Mouse (Mus musculus): Measurements from ENCODE around the gene Cst13. TPM values are rescaled to one million over a fixed set of nuclear protein-coding genes. Genes with fewer than 3 reads are reported as not detected.
A peak's percentile ranks its signal among the peaks of the same experiment; 100 is the strongest.

Gene Cst13
- total RNA-seq, 4 experiments from 2014 or later: not detected

DNA sequence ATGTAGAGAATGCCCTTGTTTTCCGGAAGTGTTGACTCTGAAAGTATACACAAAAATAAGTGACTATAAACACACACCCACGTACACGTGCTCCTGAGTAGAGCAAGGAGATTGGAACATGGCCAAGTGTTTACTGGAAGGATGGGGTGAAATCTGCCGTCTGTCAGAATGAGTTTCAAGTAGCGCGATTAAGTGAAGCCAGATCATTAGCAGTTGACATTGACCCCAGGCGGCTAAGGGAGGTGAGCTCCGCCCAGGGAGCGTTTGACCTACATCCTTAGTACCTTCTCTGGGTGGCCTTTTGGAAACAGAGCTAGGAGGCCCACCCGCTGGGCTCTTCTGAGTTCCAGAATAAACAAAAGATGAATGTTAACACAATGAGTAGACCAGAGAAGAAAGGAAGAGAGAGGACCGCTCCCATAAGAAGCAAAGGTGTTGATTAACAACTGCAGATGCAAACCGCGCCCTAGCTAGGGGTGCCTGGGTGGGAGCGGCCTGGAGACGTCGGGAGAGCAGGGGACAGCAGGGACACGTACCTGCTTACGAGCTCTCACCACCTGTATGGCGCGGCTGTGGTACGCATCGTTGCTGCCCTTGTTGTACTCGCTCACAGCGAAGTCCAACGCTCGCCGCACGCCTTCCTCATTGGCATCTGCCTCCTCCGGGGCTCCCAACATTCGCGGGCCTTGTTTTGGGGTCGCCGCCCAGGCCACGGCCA, 54.9 kb downstream of the Cst13 start:
- DNase-seq (ENCODE audit: low spot score): peak; percentile 62

GRCm38 (mm10) chr2:148875335-148875811, 55.5 kb downstream of the Cst13 start, which contains the start of gene Cst3:
TSS of gene Cst3 (minus strand) at chr2:148875692.
- peak; percentile 98 for DNase-seq (ENCODE audit: low spot score)

- DNase-seq (ENCODE audit: low spot score): peak; percentile 77
Observed at GRCm38 (mm10) chr2:148877016-148877770, 57.3 kb downstream of the Cst13 start.

DNA sequence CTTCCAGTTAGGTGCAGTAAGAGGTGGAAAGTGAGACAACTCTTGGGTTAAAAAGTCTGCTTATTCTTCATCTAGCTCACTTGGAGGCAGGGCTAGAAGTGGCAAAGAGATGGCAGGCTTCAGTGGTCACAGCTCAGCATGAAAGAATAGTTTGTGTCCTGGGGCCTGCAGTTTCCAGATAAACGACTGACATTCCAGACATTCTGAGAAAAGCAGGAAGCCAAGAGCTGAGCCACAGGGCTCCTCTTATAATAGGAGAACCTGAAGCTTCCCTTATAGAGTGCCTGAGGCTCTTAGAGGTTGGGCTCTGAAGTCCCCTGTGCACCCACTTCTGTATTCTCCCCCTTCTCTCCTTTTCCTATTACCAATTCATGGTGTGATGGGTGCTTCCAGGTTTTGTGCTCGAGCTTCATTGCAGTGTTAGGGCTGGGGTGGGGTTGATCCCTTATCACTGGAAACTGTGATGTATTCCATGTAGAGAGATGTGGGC, 58.8 kb downstream of the Cst13 start:
- no peak for DNase-seq (ENCODE audit: low spot score)

DNA sequence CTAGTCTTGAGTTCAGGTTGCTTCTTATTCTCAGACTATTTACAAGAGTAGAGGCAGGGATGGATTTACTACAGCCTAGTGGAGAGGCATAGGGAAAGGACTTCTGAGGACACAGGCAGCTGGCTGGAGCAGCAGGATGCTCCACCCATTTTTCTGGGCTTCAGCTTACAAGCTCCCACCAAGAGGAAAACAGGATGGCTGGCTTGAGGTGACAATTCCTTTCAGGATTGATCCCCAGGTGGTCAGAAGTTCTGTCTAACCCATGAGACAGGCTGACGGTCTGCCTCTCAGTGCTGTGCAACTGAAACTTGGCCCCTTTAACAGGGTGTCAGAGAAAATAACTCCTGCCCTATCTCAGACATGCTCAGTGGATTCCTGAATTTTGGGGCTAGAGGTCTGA, 59.3 kb downstream of the Cst13 start:
- peak; percentile 74 for DNase-seq (ENCODE audit: low spot score)

Other genes starting within 250 kb of the Cst13 start
- 1 to 10 TPM; 5.6 to 9.1 (median 7.8) TPM for gene Nxt1, start 147.5 kb upstream of the Cst13 start, total RNA-seq (2022)
- gene Gzf1, start 139.1 kb upstream of the Cst13 start, total RNA-seq (2022): 10 to 100 TPM; 26.2 to 34.0 (median 28.9) TPM
- 1 to 10 TPM; 1.3 to 2.2 (median 1.4) TPM for gene Napb, start 87.6 kb upstream of the Cst13 start, total RNA-seq (2022)
- not detected for gene Cstl1, start 69.7 kb upstream of the Cst13 start, total RNA-seq (2022)
- not detected for gene Cst11, start 48.6 kb upstream of the Cst13 start, total RNA-seq (2022)
- gene 8030411F24Rik, start 38.1 kb upstream of the Cst13 start, total RNA-seq (2022): not detected
- 1 to 10 TPM in 1 of 4 experiments, under 1 TPM in 1, not detected in 2; 0.53 to 1.1 TPM for gene Cst12, start 30.7 kb upstream of the Cst13 start, total RNA-seq (2022)
- not detected for gene Cst8, start 21.3 kb upstream of the Cst13 start, total RNA-seq (2022)
- 1 to 10 TPM in 1 of 4 experiments, under 1 TPM in 3; 0.54 to 1.1 (median 0.83) TPM for gene Cst9, start 15.1 kb downstream of the Cst13 start, total RNA-seq (2022)
- gene 9230104L09Rik, start 45.0 kb downstream of the Cst13 start, total RNA-seq (2022): 1 to 10 TPM in 2 of 4 experiments, under 1 TPM in 2; 0.63 to 1.4 (median 0.89) TPM
- gene Cst3, start 55.6 kb downstream of the Cst13 start, total RNA-seq (2022): 1,000 to 10,000 TPM in 1 of 4 experiments, 100 to 1,000 TPM in 3; 949 to 1,042 (median 983) TPM
- gene Gm1330, start 183.2 kb downstream of the Cst13 start, total RNA-seq (2022): not detected
- gene Gm10750, start 197.2 kb downstream of the Cst13 start, total RNA-seq (2022): not detected